Mouse (Mus musculus): ENCODE results near the gene Osbpl9. TPM values are rescaled to one million over a fixed set of nuclear protein-coding genes. Genes with fewer than 3 reads are reported as not detected.

Gene Osbpl9
- polyA plus RNA-seq, 1 experiment from 2014 or later, result 70.3 TPM

DNA sequence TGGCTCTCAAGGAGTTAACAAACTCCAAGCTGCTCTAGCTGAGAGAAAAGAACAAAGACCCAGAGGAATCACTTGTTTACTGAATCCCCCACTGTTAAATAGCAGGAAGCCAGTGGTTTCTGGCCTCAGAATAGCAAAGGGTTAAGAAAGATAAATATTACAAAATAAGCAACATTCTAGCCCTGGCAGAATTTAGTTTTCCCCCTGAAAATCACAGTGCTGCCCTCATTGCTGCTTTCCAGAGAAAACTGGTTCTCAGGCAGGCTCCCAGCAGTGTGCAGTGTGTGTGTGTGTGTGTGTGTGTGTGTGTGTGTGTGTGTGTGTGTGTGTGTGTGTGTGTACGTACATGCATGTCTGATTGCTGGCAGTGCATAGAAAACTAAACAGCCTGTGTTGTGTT is 149.8 kb downstream of the Osbpl9 start:
- no peaks in the 10 kb centered on the region for H3K4me1 ChIP-seq
- no peak overlapping the region for H3K9ac ChIP-seq
- no peak overlapping the region for H3K4me2 ChIP-seq
- H3K4me3 ChIP-seq, result no peak overlapping the region
- peaks cover 75% of the 10 kb centered on the region for H3K36me3 ChIP-seq (ENCODE audit: poor library complexity, severe bottlenecking)
- no peak overlapping the region for H3K27ac ChIP-seq
- H3K27me3 ChIP-seq, result no peaks in the 10 kb centered on the region
- WGBS, result 78% methylated on average over 1 of the region's 1 CpGs
- no peaks in the 10 kb centered on the region for H3K9me3 ChIP-seq (replicated peaks)
- ATAC-seq, result 0 out of 2 replicates have a peak, but pooled peaks have one; percentile 38

DNA sequence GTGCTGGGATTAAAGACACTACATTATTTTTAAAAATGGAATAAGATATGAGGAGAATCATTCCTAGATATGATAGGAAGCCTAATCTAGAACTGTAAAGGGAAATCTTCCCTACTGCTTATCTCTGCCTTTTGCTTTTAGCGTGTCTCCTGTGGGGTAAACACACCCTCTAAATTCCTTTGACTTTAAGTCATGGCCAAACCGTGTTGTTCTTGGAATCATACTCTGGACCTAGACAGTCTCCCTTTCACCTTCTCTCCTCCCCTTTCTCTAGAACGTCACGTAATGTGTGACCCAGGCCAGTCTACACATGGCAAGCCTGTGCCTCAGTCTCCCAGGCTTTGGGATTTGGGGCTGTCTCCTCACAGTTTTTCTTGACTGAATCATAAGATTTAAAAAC is 153.8 kb downstream of the Osbpl9 start:
- no peak overlapping the region for H3K27ac ChIP-seq
- H3K9me3 ChIP-seq (replicated peaks), result no peaks in the 10 kb centered on the region
- peaks cover 77% of the 10 kb centered on the region for H3K36me3 ChIP-seq (ENCODE audit: poor library complexity, severe bottlenecking)
- H3K9ac ChIP-seq, result no peak overlapping the region
- no peak for ATAC-seq
- no peak overlapping the region for H3K4me3 ChIP-seq
- WGBS, result 88% methylated on average over 4 of the region's 4 CpGs
- no peak overlapping the region for H3K4me2 ChIP-seq
- no peaks in the 10 kb centered on the region for H3K27me3 ChIP-seq
- no peaks in the 10 kb centered on the region for H3K4me1 ChIP-seq

DNA sequence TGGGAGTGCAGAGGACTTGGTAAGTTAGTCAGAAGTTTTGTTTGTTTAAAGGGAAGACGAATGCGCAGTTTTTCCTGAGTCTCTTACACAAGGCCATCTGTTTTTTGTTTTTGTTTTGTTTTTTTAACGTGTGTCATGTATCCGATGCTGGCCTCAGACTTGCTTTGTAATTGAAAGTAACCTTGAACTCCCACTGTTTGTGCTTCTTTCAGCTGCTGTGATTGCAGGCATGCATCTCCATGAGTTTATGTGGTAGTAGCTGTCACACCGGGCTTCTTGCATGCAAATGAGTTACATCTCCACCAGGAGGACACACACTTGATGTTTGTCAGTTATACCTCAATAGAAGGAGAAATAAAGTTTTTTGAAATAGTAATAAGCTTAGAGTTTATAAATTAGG is 158.3 kb downstream of the Osbpl9 start:
- peaks cover 88% of the 10 kb centered on the region for H3K36me3 ChIP-seq (ENCODE audit: poor library complexity, severe bottlenecking)
- no peak overlapping the region for H3K4me3 ChIP-seq
- H3K9me3 ChIP-seq (replicated peaks), result no peaks in the 10 kb centered on the region
- no peak overlapping the region for H3K4me2 ChIP-seq
- WGBS, result 88% methylated on average over 5 of the region's 5 CpGs
- no peaks in the 10 kb centered on the region for H3K4me1 ChIP-seq
- no peak for ATAC-seq
- H3K27ac ChIP-seq, result no peak overlapping the region
- H3K27me3 ChIP-seq, result no peaks in the 10 kb centered on the region
- no peak overlapping the region for H3K9ac ChIP-seq

DNA sequence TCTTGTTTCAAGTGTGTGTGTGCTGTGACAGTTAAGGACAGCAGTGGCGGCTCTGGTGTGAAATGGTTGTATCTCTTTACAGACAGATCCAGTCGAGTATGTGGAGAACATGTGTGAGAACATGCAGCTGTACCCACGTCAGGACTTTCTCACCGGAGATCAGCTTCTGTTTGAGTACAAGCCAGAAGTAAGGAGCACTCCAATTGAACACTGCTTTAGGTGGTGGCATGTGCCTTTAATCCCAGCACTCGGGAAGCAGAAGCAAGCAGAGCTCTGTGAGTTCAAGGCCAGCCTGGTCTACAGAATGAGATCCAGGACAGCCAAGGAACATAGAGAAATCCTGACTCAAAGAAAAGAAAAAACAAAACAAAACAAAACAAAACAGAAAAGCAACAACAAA is 158.8 kb downstream of the Osbpl9 start:
- H3K4me1 ChIP-seq, result no peaks in the 10 kb centered on the region
- H3K36me3 ChIP-seq (ENCODE audit: poor library complexity, severe bottlenecking), result peaks cover 90% of the 10 kb centered on the region
- no peak overlapping the region for H3K27ac ChIP-seq
- no peak overlapping the region for H3K4me2 ChIP-seq
- WGBS, result 88% methylated on average over 5 of the region's 5 CpGs
- no peak for ATAC-seq
- H3K9me3 ChIP-seq (replicated peaks), result no peaks in the 10 kb centered on the region
- no peaks in the 10 kb centered on the region for H3K27me3 ChIP-seq
- no peak overlapping the region for H3K4me3 ChIP-seq
- no peak overlapping the region for H3K9ac ChIP-seq

DNA sequence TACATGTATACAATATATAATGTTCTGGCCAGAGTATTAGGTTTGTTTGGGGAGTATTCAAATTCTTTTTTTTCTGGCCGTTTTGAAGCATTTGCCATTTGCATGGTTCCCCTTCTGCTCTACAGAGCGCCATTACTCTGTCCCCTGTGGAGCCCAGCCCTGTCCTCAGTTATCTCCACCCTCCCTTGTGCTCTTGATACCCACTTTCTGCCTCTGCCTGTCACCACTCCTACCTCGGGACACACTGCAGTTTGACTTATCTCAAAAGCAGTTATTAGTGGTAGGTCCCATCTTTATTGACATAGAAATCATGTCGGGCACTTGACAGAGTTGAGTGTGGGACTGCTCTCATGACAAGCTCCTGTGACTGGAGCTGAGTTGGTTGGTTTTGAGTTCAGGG is 159.3 kb downstream of the Osbpl9 start:
- no peaks in the 10 kb centered on the region for H3K4me1 ChIP-seq
- H3K9me3 ChIP-seq (replicated peaks), result no peaks in the 10 kb centered on the region
- H3K27me3 ChIP-seq, result no peaks in the 10 kb centered on the region
- H3K4me3 ChIP-seq, result no peak overlapping the region
- 93% methylated on average over 4 of the region's 4 CpGs for WGBS
- ATAC-seq, result no peak
- H3K4me2 ChIP-seq, result no peak overlapping the region
- peaks cover 87% of the 10 kb centered on the region for H3K36me3 ChIP-seq (ENCODE audit: poor library complexity, severe bottlenecking)
- H3K27ac ChIP-seq, result no peak overlapping the region
- no peak overlapping the region for H3K9ac ChIP-seq

DNA sequence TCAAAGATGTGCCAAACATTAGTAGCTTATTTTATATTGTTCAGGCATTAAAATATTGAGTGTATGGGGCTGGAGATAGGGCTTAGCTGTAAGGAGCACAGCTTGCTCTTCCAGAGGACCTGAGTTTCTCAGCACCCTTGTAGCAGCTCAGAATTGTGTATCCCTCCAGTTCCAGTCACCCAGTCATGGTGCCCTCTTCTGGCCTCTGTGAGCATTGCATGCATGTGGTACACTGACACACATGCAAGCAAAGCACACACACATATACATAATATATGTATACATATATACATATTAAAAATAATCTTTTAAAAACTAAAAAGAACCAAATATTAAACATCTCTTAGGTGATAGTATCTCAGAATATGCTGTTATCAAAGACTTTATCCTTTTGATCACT is 165.7 kb downstream of the Osbpl9 start:
- Histone ChIP-seq H3K9ac (no peak overlapping the region), H3K4me2 (no peak overlapping the region), H3K9me3 (replicated peaks) (no peaks in the 10 kb centered on the region), H3K4me3 (no peak overlapping the region), H3K36me3 (ENCODE audit: poor library complexity, severe bottlenecking) (peaks cover 58% of the 10 kb centered on the region), H3K27me3 (no peaks in the 10 kb centered on the region), H3K27ac (no peak overlapping the region), H3K4me1 (no peaks in the 10 kb centered on the region)
- ATAC-seq, result no peak

DNA sequence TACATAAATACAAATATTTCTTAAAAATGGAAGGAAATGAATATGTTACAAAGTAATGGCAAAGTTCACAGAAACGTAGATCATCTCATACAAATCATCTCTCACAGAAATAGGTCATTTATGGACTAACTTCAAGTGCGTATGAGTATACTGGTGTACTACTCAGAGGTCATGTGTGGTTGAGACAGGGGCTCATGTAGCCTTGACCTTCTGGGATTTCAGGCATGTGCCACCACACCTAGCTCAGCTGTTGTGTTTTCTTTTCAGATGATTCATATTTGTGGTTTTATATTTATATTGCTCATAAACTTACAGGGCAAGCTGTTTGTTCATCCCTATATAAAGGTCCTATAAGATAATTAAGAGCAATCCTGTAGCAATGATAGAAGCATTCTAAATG is 171.8 kb downstream of the Osbpl9 start:
- Histone ChIP-seq H3K4me2 (no peak overlapping the region), H3K27me3 (no peaks in the 10 kb centered on the region), H3K9ac (no peak overlapping the region), H3K4me3 (no peak overlapping the region), H3K36me3 (ENCODE audit: poor library complexity, severe bottlenecking) (peaks cover 55% of the 10 kb centered on the region), H3K4me1 (no peaks in the 10 kb centered on the region), H3K27ac (no peak overlapping the region), H3K9me3 (replicated peaks) (no peaks in the 10 kb centered on the region)
- ATAC-seq, result no peak
- WGBS, result 93% methylated on average over 2 of the region's 2 CpGs

DNA sequence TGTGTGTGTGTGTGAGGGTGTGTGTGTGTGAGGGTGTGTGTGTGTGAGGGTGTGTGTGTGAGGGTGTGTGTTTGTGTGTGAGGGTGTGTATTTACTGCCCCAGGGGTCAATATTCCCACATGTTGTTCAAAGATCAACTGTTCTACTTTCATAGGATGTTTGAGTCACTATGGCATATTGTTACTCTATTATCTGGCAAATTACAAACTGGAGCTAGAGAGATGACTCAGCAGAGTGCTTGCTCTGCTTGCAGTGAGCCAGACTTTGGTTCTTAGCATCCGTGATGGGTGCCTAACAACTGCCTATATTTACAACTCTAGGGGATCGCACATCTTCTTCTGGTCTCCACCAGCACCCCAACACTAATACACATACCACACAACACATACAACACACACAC is 172.2 kb downstream of the Osbpl9 start:
- H3K36me3 ChIP-seq (ENCODE audit: poor library complexity, severe bottlenecking), result peaks cover 59% of the 10 kb centered on the region
- no peak overlapping the region for H3K9ac ChIP-seq
- H3K4me2 ChIP-seq, result no peak overlapping the region
- no peaks in the 10 kb centered on the region for H3K4me1 ChIP-seq
- no peaks in the 10 kb centered on the region for H3K27me3 ChIP-seq
- H3K27ac ChIP-seq, result no peak overlapping the region
- H3K4me3 ChIP-seq, result no peak overlapping the region
- 88% methylated on average over 2 of the region's 2 CpGs for WGBS
- no peaks in the 10 kb centered on the region for H3K9me3 ChIP-seq (replicated peaks)
- ATAC-seq, result no peak

DNA sequence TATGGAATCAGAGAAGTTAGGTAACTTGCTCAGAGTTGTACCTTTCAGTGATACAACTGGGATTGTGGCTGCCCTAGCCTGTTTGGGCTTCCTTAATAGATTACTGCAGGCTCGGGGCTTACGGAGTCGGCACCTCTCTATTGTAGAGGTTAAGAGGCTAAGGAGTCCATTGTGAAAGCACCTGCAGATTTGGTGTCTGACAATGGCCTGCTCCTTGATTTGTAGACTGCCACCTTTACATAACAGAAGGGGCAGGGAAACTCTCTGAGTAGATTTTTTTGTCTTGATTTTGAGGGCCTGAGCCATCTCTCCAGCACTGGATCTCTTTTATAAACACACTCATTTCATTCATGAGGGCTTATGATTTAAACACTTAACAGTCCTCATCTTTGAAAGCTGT is 175.5 kb downstream of the Osbpl9 start:
- H3K9ac ChIP-seq, result no peak overlapping the region
- H3K27ac ChIP-seq, result no peak overlapping the region
- H3K9me3 ChIP-seq (replicated peaks), result no peaks in the 10 kb centered on the region
- no peak overlapping the region for H3K4me2 ChIP-seq
- ATAC-seq, result no peak
- no peaks in the 10 kb centered on the region for H3K27me3 ChIP-seq
- no peak overlapping the region for H3K4me3 ChIP-seq
- WGBS, result 18% methylated on average over 3 of the region's 3 CpGs
- no peaks in the 10 kb centered on the region for H3K4me1 ChIP-seq
- H3K36me3 ChIP-seq (ENCODE audit: poor library complexity, severe bottlenecking), result peaks cover 57% of the 10 kb centered on the region

DNA sequence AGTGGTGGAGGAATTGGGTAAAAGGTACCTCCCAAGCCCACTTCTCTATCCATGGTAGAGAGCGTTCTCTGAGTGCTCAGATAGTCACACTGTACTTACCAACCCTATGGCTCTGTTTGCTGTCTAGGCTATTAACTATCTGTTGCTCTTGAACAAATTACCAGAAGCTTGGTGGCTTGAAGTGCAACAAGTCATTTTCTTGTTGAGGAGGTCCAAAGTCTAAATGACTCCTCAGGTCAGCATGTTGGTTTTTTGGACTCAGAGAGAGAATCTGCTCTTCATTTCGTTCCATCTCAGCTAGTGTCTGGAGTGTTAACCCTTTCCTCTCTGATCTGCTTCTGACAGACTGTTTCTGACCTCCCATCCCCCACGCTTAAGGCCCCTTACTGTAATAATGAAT is 177.0 kb downstream of the Osbpl9 start:
- Histone ChIP-seq H3K4me1 (no peaks in the 10 kb centered on the region), H3K4me2 (no peak overlapping the region), H3K9me3 (replicated peaks) (no peaks in the 10 kb centered on the region), H3K4me3 (no peak overlapping the region), H3K27me3 (no peaks in the 10 kb centered on the region), H3K27ac (no peak overlapping the region), H3K36me3 (ENCODE audit: poor library complexity, severe bottlenecking) (peaks cover 47% of the 10 kb centered on the region), H3K9ac (no peak overlapping the region)
- ATAC-seq, result no peak
- WGBS, result 58% methylated on average over 3 of the region's 3 CpGs

DNA sequence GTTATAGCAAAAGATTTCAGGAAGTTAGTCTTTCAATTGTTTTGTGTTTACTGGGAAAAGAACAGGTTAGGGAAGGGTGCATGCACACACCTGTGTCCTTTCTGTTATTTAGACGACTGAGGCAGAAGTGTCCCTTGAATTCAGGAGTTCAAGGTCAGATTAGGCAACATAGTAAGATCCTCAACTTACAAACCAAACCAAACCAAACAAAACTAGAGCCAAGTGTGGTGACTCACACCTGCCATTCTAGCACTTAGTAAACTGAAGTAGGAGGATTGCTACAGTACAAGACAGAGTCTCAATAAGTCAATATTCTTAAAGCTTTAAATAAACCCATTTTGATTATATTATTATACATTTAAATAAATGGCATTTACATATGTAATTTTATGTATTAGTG is 180.1 kb downstream of the Osbpl9 start:
- no peak overlapping the region for H3K27ac ChIP-seq
- no peaks in the 10 kb centered on the region for H3K9me3 ChIP-seq (replicated peaks)
- H3K9ac ChIP-seq, result no peak overlapping the region
- H3K4me2 ChIP-seq, result no peak overlapping the region
- no peaks in the 10 kb centered on the region for H3K4me1 ChIP-seq
- ATAC-seq, result no peak
- H3K4me3 ChIP-seq, result no peak overlapping the region
- peaks cover 45% of the 10 kb centered on the region for H3K36me3 ChIP-seq (ENCODE audit: poor library complexity, severe bottlenecking)
- WGBS, result 85% methylated on average over 1 of the region's 1 CpGs
- H3K27me3 ChIP-seq, result no peaks in the 10 kb centered on the region

DNA sequence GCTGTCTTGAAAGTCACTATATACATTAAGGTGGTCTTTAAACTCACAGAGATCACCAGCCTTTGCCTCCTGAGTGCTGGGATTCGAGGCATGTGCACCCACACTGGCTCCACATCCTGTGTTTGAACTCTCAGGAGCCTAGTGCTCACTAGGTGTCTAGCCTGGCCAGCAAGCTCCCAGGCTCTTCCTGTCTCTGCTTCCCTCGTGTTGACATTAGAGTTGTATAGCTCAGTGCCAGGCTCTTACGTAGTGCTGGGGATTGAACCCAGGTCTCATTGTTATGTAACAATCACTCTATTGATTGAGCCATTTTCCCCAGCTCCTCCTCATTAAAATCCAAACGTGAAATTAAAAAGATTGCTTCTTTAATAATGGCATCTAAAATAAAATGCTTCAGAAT is 182.8 kb downstream of the Osbpl9 start:
- no peak overlapping the region for H3K9ac ChIP-seq
- H3K4me2 ChIP-seq, result no peak overlapping the region
- H3K27ac ChIP-seq, result no peak overlapping the region
- no peaks in the 10 kb centered on the region for H3K27me3 ChIP-seq
- H3K9me3 ChIP-seq (replicated peaks), result no peaks in the 10 kb centered on the region
- 65% methylated on average over 4 of the region's 4 CpGs for WGBS
- no peak for ATAC-seq
- H3K4me1 ChIP-seq, result no peaks in the 10 kb centered on the region
- peaks cover 39% of the 10 kb centered on the region for H3K36me3 ChIP-seq (ENCODE audit: poor library complexity, severe bottlenecking)
- no peak overlapping the region for H3K4me3 ChIP-seq

DNA sequence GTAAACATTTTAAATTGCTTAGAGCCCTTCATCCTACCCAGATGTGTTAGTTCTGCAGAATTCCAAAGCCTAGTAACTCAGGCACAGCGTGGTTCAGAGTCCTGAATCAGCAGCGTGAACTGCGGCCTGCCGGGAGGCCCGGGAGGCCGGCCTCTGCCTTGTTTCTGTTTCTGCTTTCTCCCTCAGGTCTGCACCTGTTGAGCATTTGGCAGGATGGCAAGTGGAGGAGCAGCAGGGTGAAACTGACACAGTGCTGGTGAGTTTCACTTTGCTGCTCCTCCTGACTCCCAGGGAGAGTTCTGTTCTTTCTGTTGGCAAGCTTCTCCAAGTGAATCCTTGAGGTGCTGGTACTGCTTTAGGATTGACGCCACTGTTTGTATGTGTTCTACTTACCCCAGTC is 184.6 kb downstream of the Osbpl9 start:
- Histone ChIP-seq H3K9ac (no peak overlapping the region), H3K36me3 (ENCODE audit: poor library complexity, severe bottlenecking) (peaks cover 35% of the 10 kb centered on the region), H3K4me1 (no peaks in the 10 kb centered on the region), H3K4me2 (no peak overlapping the region), H3K27me3 (no peaks in the 10 kb centered on the region), H3K9me3 (replicated peaks) (no peaks in the 10 kb centered on the region), H3K4me3 (no peak overlapping the region), H3K27ac (no peak overlapping the region)
- 64% methylated on average over 7 of the region's 7 CpGs for WGBS
- no peak for ATAC-seq

All from forebrain, embryonic 13.5 days (tissue).